Mouse (Mus musculus): ENCODE measurements around the gene Iqcc. TPM values are rescaled to one million over a fixed set of nuclear protein-coding genes. Genes with fewer than 3 reads are reported as not detected.
A peak's percentile ranks its signal among the peaks of the same experiment; 100 is the strongest.

The Iqcc gene
- polyA plus RNA-seq, 1 experiment from 2014 or later = 31.4 TPM

- WGBS = 85% methylated on average over 4 of the region's 4 CpGs
- no peak overlapping the region for H3K4me3 ChIP-seq
- H3K27ac ChIP-seq (replicated peaks) = no peak overlapping the region
- no peak overlapping the region for H3K4me2 ChIP-seq (replicated peaks)
- H3K4me1 ChIP-seq = peaks cover 10% of the 10 kb centered on the region
- H3K27me3 ChIP-seq = 0 out of 2 replicates have a peak, but pooled peaks cover 2% of the 10 kb centered on the region
- no peaks in the 10 kb centered on the region for H3K9me3 ChIP-seq
- ATAC-seq (replicated peaks) = no peak
- peaks cover 37% of the 10 kb centered on the region for H3K36me3 ChIP-seq
- H3K9ac ChIP-seq (replicated peaks) = no peak overlapping the region
Observed at GRCm38 (mm10) chr4:129588865-129589264, 30.0 kb downstream of the Iqcc start.

DNA sequence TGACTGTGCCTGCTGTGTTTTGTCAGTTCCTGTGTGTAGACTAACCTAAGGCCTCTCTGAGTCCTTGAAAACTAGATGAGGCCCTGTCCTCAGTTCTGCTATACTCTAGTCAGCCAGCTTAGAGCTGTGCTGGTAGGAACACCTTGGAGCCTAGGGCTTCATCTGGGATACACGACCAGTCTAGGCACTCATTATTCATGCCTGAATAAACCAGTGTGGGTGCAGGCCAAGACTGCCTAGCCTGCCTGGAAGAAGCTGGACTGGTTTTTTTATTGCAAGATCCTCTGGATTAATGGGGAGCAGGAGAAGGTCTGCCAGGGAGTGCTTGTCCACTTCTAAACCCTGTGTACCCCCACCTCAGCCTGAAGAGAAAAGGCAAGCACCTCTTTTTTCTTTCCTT lies 32.0 kb downstream of the Iqcc start:
- ATAC-seq (replicated peaks) = no peak
- H3K27ac ChIP-seq (replicated peaks) = no peak overlapping the region
- no peak overlapping the region for H3K9ac ChIP-seq (replicated peaks)
- no peak overlapping the region for H3K4me2 ChIP-seq (replicated peaks)
- peaks cover 10% of the 10 kb centered on the region for H3K4me1 ChIP-seq
- H3K4me3 ChIP-seq = no peak overlapping the region
- 0 out of 2 replicates have a peak, but pooled peaks cover 2% of the 10 kb centered on the region for H3K27me3 ChIP-seq
- H3K9me3 ChIP-seq = no peaks in the 10 kb centered on the region
- WGBS = 21% methylated on average over 1 of the region's 1 CpGs
- peaks cover 20% of the 10 kb centered on the region for H3K36me3 ChIP-seq

- no peak overlapping the region for H3K4me3 ChIP-seq
- H3K9me3 ChIP-seq = no peaks in the 10 kb centered on the region
- H3K27ac ChIP-seq (replicated peaks) = no peak overlapping the region
- 0 out of 2 replicates have a peak, but pooled peaks cover 2% of the 10 kb centered on the region for H3K27me3 ChIP-seq
- H3K36me3 ChIP-seq = peaks cover 9% of the 10 kb centered on the region
- ATAC-seq (replicated peaks) = no peak
- peaks cover 10% of the 10 kb centered on the region for H3K4me1 ChIP-seq
- H3K9ac ChIP-seq (replicated peaks) = no peak overlapping the region
- WGBS = 83% methylated on average over 9 of the region's 9 CpGs
- no peak overlapping the region for H3K4me2 ChIP-seq (replicated peaks)
Observed at GRCm38 (mm10) chr4:129585773-129586172, 33.1 kb downstream of the Iqcc start.

- peak overlapping the region; percentile 48 for H3K4me2 ChIP-seq (replicated peaks)
- peak overlapping the region; percentile 29; the same call in 1 of the 2 replicates for H3K9ac ChIP-seq (replicated peaks)
- peaks cover 10% of the 10 kb centered on the region for H3K4me1 ChIP-seq
- H3K4me3 ChIP-seq = peak overlapping the region; percentile 37
- 0 out of 2 replicates have a peak, but pooled peaks cover 1% of the 10 kb centered on the region for H3K36me3 ChIP-seq
- peak; percentile 57 for ATAC-seq (replicated peaks)
- no peak overlapping the region for H3K27ac ChIP-seq (replicated peaks)
- WGBS = 2% methylated on average over 36 of the region's 36 CpGs
- H3K9me3 ChIP-seq = no peaks in the 10 kb centered on the region
- 0 out of 2 replicates have a peak, but pooled peaks cover 2% of the 10 kb centered on the region for H3K27me3 ChIP-seq
Observed at GRCm38 (mm10) chr4:129584884-129585608, 33.9 kb downstream of the Iqcc start.

DNA sequence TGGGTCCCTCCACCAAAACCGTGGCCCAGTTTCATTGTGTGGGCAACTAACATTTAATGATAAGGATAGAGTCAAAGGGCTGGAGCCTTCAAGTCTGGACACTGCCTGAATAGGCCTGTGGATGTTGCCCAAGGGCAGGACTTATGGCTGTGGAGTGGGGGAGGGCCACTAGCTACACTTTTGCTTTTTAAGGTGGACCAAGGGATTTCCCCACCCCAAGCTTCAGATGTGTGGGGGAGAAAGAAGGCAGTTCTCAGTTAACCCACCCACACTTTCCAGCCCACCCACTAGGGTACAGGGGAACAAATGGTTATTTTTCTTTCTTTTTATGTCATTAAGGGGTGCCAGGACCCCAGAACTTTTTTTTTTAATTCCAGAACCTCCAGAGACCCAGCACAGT lies 34.5 kb downstream of the Iqcc start:
- no peak for ATAC-seq (replicated peaks)
- 82% methylated on average over 1 of the region's 1 CpGs for WGBS
- Histone ChIP-seq H3K9ac (replicated peaks) (no peak overlapping the region), H3K4me1 (peaks cover 10% of the 10 kb centered on the region), H3K27ac (replicated peaks) (no peak overlapping the region), H3K9me3 (no peaks in the 10 kb centered on the region), H3K4me3 (peak overlapping the region; percentile 37), H3K27me3 (0 out of 2 replicates have a peak, but pooled peaks cover 2% of the 10 kb centered on the region), H3K4me2 (replicated peaks) (peak overlapping the region; percentile 48; the same call in 1 of the 2 replicates), H3K36me3 (no peaks in the 10 kb centered on the region)

- no peak overlapping the region for H3K4me3 ChIP-seq
- 79% methylated on average over 1 of the region's 1 CpGs for WGBS
- H3K27ac ChIP-seq (replicated peaks) = no peak overlapping the region
- H3K36me3 ChIP-seq = no peaks in the 10 kb centered on the region
- no peak for ATAC-seq (replicated peaks)
- 0 out of 2 replicates have a peak, but pooled peaks cover 2% of the 10 kb centered on the region for H3K27me3 ChIP-seq
- no peak overlapping the region for H3K4me2 ChIP-seq (replicated peaks)
- H3K4me1 ChIP-seq = peaks cover 10% of the 10 kb centered on the region
- H3K9me3 ChIP-seq = no peaks in the 10 kb centered on the region
- H3K9ac ChIP-seq (replicated peaks) = no peak overlapping the region
Observed at GRCm38 (mm10) chr4:129582251-129582650, 36.6 kb downstream of the Iqcc start.

DNA sequence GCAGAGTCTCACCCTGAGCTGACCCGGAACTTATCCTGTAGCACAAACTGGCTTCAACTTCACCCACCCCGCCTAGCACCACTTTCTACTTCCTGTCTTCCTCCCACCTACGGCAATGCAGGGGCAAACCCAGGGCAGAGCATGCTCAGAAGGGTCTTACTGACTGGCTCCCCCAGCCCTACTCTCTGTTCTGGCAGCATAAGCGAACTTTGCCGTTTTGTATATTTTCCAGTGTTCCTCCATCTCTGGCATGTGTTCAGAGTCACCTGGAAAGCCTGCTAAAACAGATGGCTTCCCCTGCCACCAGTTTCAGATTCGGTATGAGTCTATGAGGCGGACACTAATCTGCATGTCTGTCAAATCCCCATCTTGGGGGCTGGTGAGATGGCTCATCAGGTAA lies 38.6 kb downstream of the Iqcc start:
- peaks cover 14% of the 10 kb centered on the region for H3K4me1 ChIP-seq
- H3K4me3 ChIP-seq = no peak overlapping the region
- H3K27ac ChIP-seq (replicated peaks) = no peak overlapping the region
- H3K9ac ChIP-seq (replicated peaks) = no peak overlapping the region
- H3K36me3 ChIP-seq = no peaks in the 10 kb centered on the region
- 0 out of 2 replicates have a peak, but pooled peaks cover 2% of the 10 kb centered on the region for H3K27me3 ChIP-seq
- ATAC-seq (replicated peaks) = no peak
- no peak overlapping the region for H3K4me2 ChIP-seq (replicated peaks)
- 72% methylated on average over 7 of the region's 7 CpGs for WGBS
- H3K9me3 ChIP-seq = no peaks in the 10 kb centered on the region

DNA sequence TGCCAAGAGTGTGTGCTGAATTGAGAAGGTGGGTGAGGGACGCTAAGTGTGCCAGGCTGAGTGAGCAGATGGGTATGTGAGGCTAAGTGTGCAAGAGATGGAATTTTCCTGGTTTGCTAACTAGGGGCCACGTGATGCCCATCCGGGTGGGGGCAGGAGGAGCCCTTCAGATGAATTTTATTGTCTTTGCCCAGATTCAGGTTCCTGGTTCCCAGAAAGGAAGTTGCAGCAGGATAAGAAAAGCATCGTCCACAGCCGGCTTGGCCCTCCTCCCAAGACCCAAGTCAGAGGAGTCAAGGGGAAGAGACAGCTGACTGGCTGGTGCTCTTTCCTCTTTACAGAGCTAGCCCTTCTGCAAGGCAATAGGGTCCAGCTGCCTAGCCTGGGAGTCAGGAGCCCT lies 40.4 kb downstream of the Iqcc start, which contains the start of gene Fam167b:
Gene Fam167b (minus strand): TSS at position 84 of the 400 bp plus-strand sequence.
- Histone ChIP-seq H3K4me1 (peaks cover 5% of the 10 kb centered on the region; the same call in 1 of the 2 replicates), H3K4me2 (replicated peaks) (no peak within 1 kb of the TSS), H3K36me3 (no peaks in the 10 kb centered on the region), H3K9me3 (no peaks in the 10 kb centered on the region), H3K9ac (replicated peaks) (no peak within 1 kb of the TSS), H3K27ac (replicated peaks) (no peak within 1 kb of the TSS), H3K27me3 (no peaks in the 10 kb centered on the region), H3K4me3 (no peak within 1 kb of the TSS)
- ATAC-seq (replicated peaks) = no peak
- 95% methylated on average over 5 of the region's 5 CpGs for WGBS

- no peaks in the 10 kb centered on the region for H3K36me3 ChIP-seq
Observed at GRCm38 (mm10) chr4:129577688-129578087, 41.2 kb downstream of the Iqcc start.

GRCm38 (mm10) chr4:129576863-129577491 lies 41.9 kb downstream of the Iqcc start:
- H3K9me3 ChIP-seq = no peaks in the 10 kb centered on the region
- no peaks in the 10 kb centered on the region for H3K27me3 ChIP-seq
- H3K36me3 ChIP-seq = no peaks in the 10 kb centered on the region
- H3K27ac ChIP-seq (replicated peaks) = no peak overlapping the region
- peaks cover 5% of the 10 kb centered on the region; the same call in 1 of the 2 replicates for H3K4me1 ChIP-seq
- ATAC-seq (replicated peaks) = no peak
- no peak overlapping the region for H3K9ac ChIP-seq (replicated peaks)
- no peak overlapping the region for H3K4me3 ChIP-seq
- H3K4me2 ChIP-seq (replicated peaks) = no peak overlapping the region; the same call in 1 of the 2 replicates
- 30% methylated on average over 21 of the region's 21 CpGs for WGBS

More at GRCm38 (mm10) chr4:129577688-129578087, 41.2 kb downstream of the Iqcc start:
- Histone ChIP-seq H3K9me3 (no peaks in the 10 kb centered on the region), H3K4me2 (replicated peaks) (no peak overlapping the region), H3K4me1 (peaks cover 5% of the 10 kb centered on the region; the same call in 1 of the 2 replicates), H3K27ac (replicated peaks) (no peak overlapping the region), H3K9ac (replicated peaks) (no peak overlapping the region), H3K4me3 (no peak overlapping the region), H3K27me3 (no peaks in the 10 kb centered on the region)
- WGBS = 81% methylated on average over 7 of the region's 7 CpGs
- ATAC-seq (replicated peaks) = no peak

DNA sequence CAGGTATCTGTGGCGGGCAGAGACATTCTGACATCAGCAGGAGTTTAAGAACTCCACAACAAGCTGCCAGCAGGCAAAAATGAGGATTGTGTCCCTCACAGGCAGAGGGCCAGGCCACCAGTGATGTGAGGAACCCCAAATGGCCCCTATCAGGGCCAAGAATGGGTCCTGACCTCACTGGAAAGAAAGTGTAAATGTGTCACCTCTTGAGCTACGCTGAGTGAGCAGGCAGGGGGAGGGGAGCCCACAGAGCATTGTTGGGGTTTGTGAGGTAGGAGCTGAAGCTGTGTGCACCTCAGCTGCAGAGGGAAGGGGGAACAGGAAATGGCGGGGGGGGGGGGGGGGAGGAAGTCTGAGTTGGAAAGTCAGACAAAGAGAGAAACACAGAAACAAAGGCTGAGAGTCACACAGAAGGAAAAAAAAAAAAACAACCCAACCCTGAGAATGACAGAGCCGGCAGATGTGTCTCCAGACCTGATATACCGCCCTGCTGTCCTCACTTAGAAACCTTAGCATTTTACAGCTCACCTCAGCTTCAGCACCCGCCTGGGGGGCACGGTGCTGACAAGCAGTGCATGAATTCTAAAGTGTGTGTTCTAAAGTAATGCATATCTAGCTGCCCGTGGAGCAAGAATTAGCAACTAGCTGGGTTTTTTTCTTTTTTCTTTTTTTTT lies 43.6 kb downstream of the Iqcc start:
- Histone ChIP-seq H3K4me3 (no peak overlapping the region), H3K4me2 (replicated peaks) (no peak overlapping the region), H3K36me3 (no peaks in the 10 kb centered on the region), H3K27ac (replicated peaks) (no peak overlapping the region), H3K9me3 (no peaks in the 10 kb centered on the region), H3K27me3 (no peaks in the 10 kb centered on the region), H3K4me1 (peaks cover 5% of the 10 kb centered on the region; the same call in 1 of the 2 replicates), H3K9ac (replicated peaks) (no peak overlapping the region)
- ATAC-seq (replicated peaks) = no peak
- 61% methylated on average over 7 of the region's 8 CpGs for WGBS

GRCm38 (mm10) chr4:129573430-129573829 lies 45.5 kb downstream of the Iqcc start, which contains the start of gene Lck:
Gene Lck (minus strand): TSS chr4:129573641.
- ATAC-seq (replicated peaks) = no peak
- 91% methylated on average over 8 of the region's 8 CpGs for WGBS
- H3K27me3 ChIP-seq = no peaks in the 10 kb centered on the region

More at GRCm38 (mm10) chr4:129573430-129573829, 45.5 kb downstream of the Iqcc start, which contains the start of gene Lck:
- Histone ChIP-seq H3K36me3 (no peaks in the 10 kb centered on the region), H3K4me1 (peaks cover 5% of the 10 kb centered on the region; the same call in 1 of the 2 replicates), H3K4me3 (no peak within 1 kb of the TSS), H3K27ac (replicated peaks) (no peak within 1 kb of the TSS), H3K4me2 (replicated peaks) (no peak within 1 kb of the TSS), H3K9me3 (no peaks in the 10 kb centered on the region), H3K9ac (replicated peaks) (no peak within 1 kb of the TSS)
